Mouse (Mus musculus) embryonic facial prominence, embryonic 11.5 days (tissue): ENCODE data around the gene Olfr282. TPM values are rescaled to one million over a fixed set of nuclear protein-coding genes. Genes with fewer than 3 reads are reported as not detected.
"Not testable (repeated sequence)": the region's sequence is repeated elsewhere in the genome, so short reads cannot be mapped to it uniquely, and the experiment has no call there.

Source experiments
- ATAC-seq: fragments of 200-750 bp; cut with Nextera tagmentation; replicated peaks from 2 replicates; pipeline ENCODE4 v1.8.0; 2017; ENCODE audit warnings: low read depth; ENCODE audit not compliant: insufficient number of reproducible peaks, low FRiP score, low TSS enrichment
- DNase-seq: peaks from one replicate; pipeline ENCODE4 v3.0.0-alpha.2; 2015; ENCODE audit warnings: low spot score
- H3K27ac ChIP-seq: fragments of 300-500 bp; sonication (generic); replicated peaks from 2 replicates; pipeline ENCODE4 v1.5.1; 2014; ENCODE audit warnings: mild to moderate bottlenecking, low read depth, low read length, control low read depth
- H3K27me3 ChIP-seq: fragments of 300-500 bp; sonication (generic); 2 replicates; pipeline ENCODE4 v1.6.1; 2014; ENCODE audit warnings: mild to moderate bottlenecking, low read length, moderate library complexity, mixed read lengths; ENCODE audit not compliant: control insufficient read depth, insufficient read depth
- H3K36me3 ChIP-seq: fragments of 300-500 bp; sonication (generic); replicated peaks from 2 replicates; pipeline ENCODE4 v1.6.1; 2014; ENCODE audit warnings: low read depth, mild to moderate bottlenecking, low read length, moderate library complexity, mixed read lengths; ENCODE audit not compliant: control insufficient read depth, insufficient read depth
- H3K4me1 ChIP-seq: fragments of 300-500 bp; sonication (generic); 2 replicates; pipeline ENCODE4 v1.6.1; 2014; ENCODE audit warnings: low read length, mixed read lengths; ENCODE audit not compliant: control insufficient read depth, insufficient read depth
- H3K4me2 ChIP-seq: fragments of 300-500 bp; sonication (generic); 2 replicates; pipeline ENCODE4 v1.6.1; 2014; ENCODE audit warnings: low read depth, mild to moderate bottlenecking, control low read depth, low read length, moderate library complexity
- H3K4me3 ChIP-seq: fragments of 300-500 bp; sonication (generic); 2 replicates; pipeline ENCODE4 v1.5.1; 2014; ENCODE audit warnings: low read depth, low read length, control low read depth
- H3K9ac ChIP-seq: fragments of 300-500 bp; sonication (generic); replicated peaks from 2 replicates; pipeline ENCODE4 v1.6.1; 2014; ENCODE audit warnings: mild to moderate bottlenecking, control low read depth, low read length
- H3K9me3 ChIP-seq: fragments of 300-500 bp; sonication (generic); replicated peaks from 2 replicates; pipeline ENCODE4 v1.6.1; 2016; ENCODE audit warnings: mild to moderate bottlenecking, low read length, inconsistent platforms, mixed read lengths; ENCODE audit not compliant: control insufficient read depth
- WGBS: fragments of 180-500 bp; shearing (Covaris S2); extraction: QIAGEN DNeasy Blood & Tissue Kit; methylation state at CpG from one replicate; pipeline ENCODE4 v1.1.7; 2014; 5-methylcytosine and 5-hydroxymethylcytosine counted together
- polyA plus RNA-seq: library from polyadenylated mRNA; unstranded; fragments of >200 nt; fragmentation: Nextera tagmentation; extraction: Ambion mirVana; gene quantifications from 2 replicates; pipeline ENCODE4 v1.2.1, GENCODE M21; 2014

Olfr282 gene
- not detected in 2 replicates for polyA plus RNA-seq

GRCm38 (mm10) chr15:98430925-98431324 is at the start of gene Olfr282:
TSS of gene Olfr282 (plus strand) at chr15:98431225.
- H3K4me3 ChIP-seq, DNase-seq, H3K4me2 ChIP-seq, H3K27me3 ChIP-seq, H3K27ac ChIP-seq, H3K36me3 ChIP-seq, H3K9me3 ChIP-seq, H3K9ac ChIP-seq, H3K4me1 ChIP-seq, ATAC-seq: not testable (repeated sequence)
- 69% methylated on average over 5 of the region's 5 CpGs for WGBS

DNA sequence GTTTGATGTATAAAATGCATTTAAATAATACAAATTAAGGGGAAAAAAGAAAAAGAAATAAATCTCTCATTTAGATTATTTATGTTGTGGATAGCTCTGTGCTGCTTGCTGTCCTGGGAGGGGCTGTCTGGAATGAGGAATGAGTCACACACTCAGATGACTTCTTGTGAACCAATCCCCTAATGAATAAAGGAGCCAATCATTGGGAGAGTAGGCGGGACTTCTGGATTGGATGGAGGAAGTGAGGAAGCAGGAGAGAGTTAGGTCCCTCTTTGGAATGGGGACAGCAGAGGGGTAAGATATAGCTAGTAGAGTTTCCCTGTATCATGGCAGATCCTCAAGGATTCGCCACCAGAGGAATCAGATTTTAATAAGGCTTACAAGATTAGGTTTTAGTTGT is 43.4 kb upstream of the Olfr282 start:
- Histone ChIP-seq H3K4me3 (no peak overlapping the region), H3K36me3 (no peaks in the 10 kb centered on the region), H3K9ac (no peak overlapping the region), H3K27me3 (no peaks in the 10 kb centered on the region), H3K4me2 (no peak overlapping the region), H3K27ac (no peak overlapping the region), H3K9me3 (no peaks in the 10 kb centered on the region), H3K4me1 (no peaks in the 10 kb centered on the region)
- ATAC-seq (no peak), DNase-seq (peak; percentile 25)
- 58% methylated on average over 2 of the region's 2 CpGs for WGBS

DNA sequence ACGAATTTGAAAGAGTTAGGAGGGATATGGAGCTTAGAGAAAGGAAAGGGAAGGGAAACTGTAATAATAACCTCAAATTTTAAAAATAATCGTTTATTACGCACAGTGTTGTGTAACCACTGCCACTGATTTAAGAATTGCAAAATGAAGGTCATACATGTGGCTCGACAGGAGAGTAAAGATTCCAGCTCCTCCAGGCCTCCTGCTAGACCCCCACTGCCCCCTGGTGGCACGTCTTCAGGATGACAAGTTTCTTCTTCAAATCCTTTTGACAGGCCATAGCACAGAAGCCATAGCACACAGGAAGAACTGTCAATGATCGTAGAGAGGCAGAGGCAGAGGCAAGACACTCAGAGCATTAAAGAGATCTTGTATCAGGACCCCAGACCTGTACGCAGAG is 41.2 kb upstream of the Olfr282 start:
- Histone ChIP-seq H3K4me2 (no peak overlapping the region), H3K27me3 (no peaks in the 10 kb centered on the region), H3K36me3 (no peaks in the 10 kb centered on the region), H3K4me3 (no peak overlapping the region), H3K9me3 (no peaks in the 10 kb centered on the region), H3K4me1 (no peaks in the 10 kb centered on the region), H3K27ac (no peak overlapping the region), H3K9ac (no peak overlapping the region)
- WGBS: 31% methylated on average over 7 of the region's 7 CpGs
- peak; percentile 83 for DNase-seq
- no peak for ATAC-seq

- Histone ChIP-seq H3K4me2 (no peak overlapping the region), H3K9me3 (no peaks in the 10 kb centered on the region), H3K27me3 (no peaks in the 10 kb centered on the region), H3K4me1 (no peaks in the 10 kb centered on the region), H3K4me3 (no peak overlapping the region), H3K27ac (no peak overlapping the region), H3K9ac (no peak overlapping the region), H3K36me3 (no peaks in the 10 kb centered on the region)
- no peak for ATAC-seq
- no peak for DNase-seq
- 70% methylated on average over 10 of the region's 10 CpGs for WGBS
Measured at GRCm38 (mm10) chr15:98391081-98391902, 39.7 kb upstream of the Olfr282 start.

- DNase-seq (no peak), ATAC-seq (no peak)
- no peaks in the 10 kb centered on the region for H3K36me3 ChIP-seq
- no peaks in the 10 kb centered on the region for H3K4me1 ChIP-seq
- H3K4me3 ChIP-seq: no peak overlapping the region
- no peak overlapping the region for H3K9ac ChIP-seq
- H3K27me3 ChIP-seq: no peaks in the 10 kb centered on the region
- H3K4me2 ChIP-seq: no peak overlapping the region
- no peaks in the 10 kb centered on the region for H3K9me3 ChIP-seq
- 61% methylated on average over 2 of the region's 2 CpGs for WGBS
- H3K27ac ChIP-seq: no peak overlapping the region
Measured at GRCm38 (mm10) chr15:98391903-98392187, 39.2 kb upstream of the Olfr282 start.

DNA sequence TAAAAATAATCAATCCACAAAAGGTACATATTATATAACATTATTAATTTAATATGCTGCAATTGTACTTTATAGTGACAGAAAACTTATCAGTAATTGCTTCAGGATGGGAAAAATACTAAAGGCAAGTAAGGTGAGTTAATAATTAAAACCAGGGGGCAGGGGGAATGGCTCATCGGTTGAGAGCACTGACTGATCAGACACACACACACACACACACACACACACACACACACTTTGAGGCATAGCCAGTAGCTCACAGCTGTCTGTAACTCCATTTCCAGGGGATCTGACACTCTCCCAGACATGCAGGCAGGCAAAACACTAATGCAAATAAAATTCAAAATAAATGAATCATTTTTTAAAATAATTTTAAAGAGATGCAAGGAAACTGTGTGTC is 33.9 kb upstream of the Olfr282 start:
- H3K4me1 ChIP-seq: no peaks in the 10 kb centered on the region
- DNase-seq (no peak), ATAC-seq (no peak)
- no peak overlapping the region for H3K9ac ChIP-seq
- H3K27ac ChIP-seq: no peak overlapping the region
- WGBS: 68% methylated on average over 1 of the region's 1 CpGs
- no peak overlapping the region for H3K4me3 ChIP-seq
- no peak overlapping the region for H3K4me2 ChIP-seq
- H3K36me3 ChIP-seq: no peaks in the 10 kb centered on the region
- H3K27me3 ChIP-seq: no peaks in the 10 kb centered on the region
- no peaks in the 10 kb centered on the region for H3K9me3 ChIP-seq

DNA sequence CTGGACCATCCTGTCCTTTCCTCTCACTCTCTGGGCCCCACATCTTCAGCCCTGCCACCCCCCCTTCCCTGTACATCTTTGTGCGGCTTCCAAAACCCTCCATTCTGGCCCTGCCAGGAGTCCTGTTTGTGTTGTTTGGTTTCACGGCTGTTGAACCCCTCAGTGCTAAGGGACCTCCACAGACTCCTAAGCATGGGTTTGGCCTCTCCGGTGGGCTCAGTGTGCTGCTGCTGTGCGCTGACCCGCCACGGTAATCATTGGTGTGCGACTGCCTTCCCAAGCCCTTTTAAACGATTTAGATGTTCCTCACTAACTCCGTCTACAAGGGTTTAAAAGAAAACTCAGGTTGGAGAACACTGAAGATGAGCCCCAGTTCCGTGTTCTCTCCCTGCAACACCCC is 28.7 kb upstream of the Olfr282 start:
- H3K9ac ChIP-seq: no peak overlapping the region
- WGBS: 87% methylated on average over 10 of the region's 10 CpGs
- no peak overlapping the region for H3K27ac ChIP-seq
- no peak overlapping the region for H3K4me3 ChIP-seq
- H3K27me3 ChIP-seq: no peaks in the 10 kb centered on the region
- no peaks in the 10 kb centered on the region for H3K36me3 ChIP-seq
- DNase-seq: no peak
- ATAC-seq: no peak
- H3K4me1 ChIP-seq: no peaks in the 10 kb centered on the region
- no peak overlapping the region for H3K4me2 ChIP-seq
- no peaks in the 10 kb centered on the region for H3K9me3 ChIP-seq

DNA sequence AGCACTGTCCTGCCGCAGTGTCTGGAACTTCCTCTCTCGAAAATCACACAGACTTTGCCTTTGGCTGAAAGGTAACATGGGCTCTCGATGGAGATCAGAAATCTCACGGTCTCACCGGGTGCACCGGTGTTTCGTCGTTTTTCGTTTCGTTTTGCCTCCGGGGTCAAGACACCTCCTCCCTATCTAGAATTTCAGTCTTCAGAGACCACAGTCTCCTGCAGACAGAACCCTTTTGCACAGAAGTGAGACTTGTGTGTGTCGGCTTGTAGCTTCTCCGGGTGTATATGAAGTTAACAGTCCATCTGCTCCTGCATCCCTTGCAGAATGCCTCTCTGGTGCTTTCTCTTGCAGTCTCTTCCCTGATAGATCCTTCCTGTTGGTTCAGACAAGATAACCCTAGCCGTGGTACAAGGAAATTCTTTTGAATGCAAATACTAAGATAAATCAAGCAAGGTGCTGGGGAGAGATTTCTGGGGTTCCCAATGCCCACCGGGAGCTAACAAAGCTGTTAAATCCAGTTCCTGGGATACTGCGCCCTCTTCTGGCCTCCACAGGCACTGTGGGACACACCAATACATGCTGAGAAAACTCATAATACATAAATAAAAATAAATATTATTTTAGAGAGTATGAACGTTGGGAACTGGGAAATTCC is 22.5 kb upstream of the Olfr282 start:
- Histone ChIP-seq H3K4me3 (no peak overlapping the region), H3K9ac (no peak overlapping the region), H3K27ac (no peak overlapping the region), H3K4me2 (no peak overlapping the region), H3K27me3 (no peaks in the 10 kb centered on the region), H3K9me3 (no peaks in the 10 kb centered on the region), H3K36me3 (no peaks in the 10 kb centered on the region), H3K4me1 (no peaks in the 10 kb centered on the region)
- 69% methylated on average over 17 of the region's 17 CpGs for WGBS
- DNase-seq: peak; percentile 9
- ATAC-seq: no peak
